Comparison of ENCODE assay signal across 20 mouse cellular contexts in genomic region chr14:75242087-75242486, GRCm38 (mm10). TPM values are rescaled to one million over a fixed set of nuclear protein-coding genes. Genes with fewer than 3 reads are reported as not detected.
A peak's percentile ranks its signal among the peaks of the same experiment; 100 is the strongest.
DNase-seq lines count a peak whose midpoint lies in the region; ATAC-seq and TF ChIP-seq lines count a peak whose summit lies in the region.
"Had no signal": no experiment of that assay in that cellular context is flagged by ENCODE, and none has a peak within 500 bp of the region (broad histone marks: within the 10 kb centered on the region; RNA-seq: fewer than 3 reads in every experiment).

Gene Cpb2, plus strand, starts transcription at chr14:75242287.

- peak; percentile 29 for DNase-seq in kidney, adult 11 months
- DNase-seq in kidney, adult 2 months: peak; percentile 59
- DNase-seq in kidney, postnatal 14 days: peak; percentile 25
- DNase-seq in cerebellum, adult 18-20 months: no peak
- DNase-seq in spleen, adult 12 weeks (ENCODE audit: low spot score): no peak
- DNase-seq in forebrain, embryonic 14.5 days (ENCODE audit: low spot score): no peak
- DNase-seq: heart, adult 11 months; heart, postnatal 4 days; midbrain, embryonic 14.5 days; retina, postnatal 1 day; right cerebral cortex, postnatal 4 days; thymus, adult 18-20 months had no signal

- peak within 1 kb of the TSS; percentile 25 for H3K4me2 ChIP-seq in liver, embryonic 15.5 days
- no peak within 1 kb of the TSS for H3K4me2 ChIP-seq in forebrain, embryonic 14.5 days (ENCODE audit: low read length)
- H3K4me2 ChIP-seq: embryonic facial prominence, embryonic 12.5 days; limb, embryonic 13.5 days had no signal

- TF ChIP-seq POLR2A in kidney, adult 2 months (IDR thresholded peaks at IDR 0.05; ENCODE audit: low read depth, low read length): no peak

- 50% methylated on average over 5 of the region's 5 CpGs for WGBS in kidney, adult 2 months
- 59% methylated on average over 5 of the region's 5 CpGs for WGBS in liver, embryonic 15.5 days (ENCODE audit: insufficient replicate concordance)
- 94% methylated on average over 5 of the region's 5 CpGs for WGBS in forebrain, embryonic 14.5 days

- no peaks in the 10 kb centered on the region for H3K27me3 ChIP-seq in kidney, adult 2 months (replicated peaks; ENCODE audit: control insufficient read depth, insufficient read depth, low read length)
- H3K27me3 ChIP-seq in liver, embryonic 15.5 days: no peaks in the 10 kb centered on the region
- H3K27me3 ChIP-seq in forebrain, embryonic 14.5 days (replicated peaks; ENCODE audit: control insufficient read depth, insufficient read depth, low read length): no peaks in the 10 kb centered on the region
- H3K27me3 ChIP-seq: embryonic facial prominence, embryonic 12.5 days; limb, embryonic 13.5 days had no signal

- H3K9ac ChIP-seq in liver, embryonic 15.5 days: no peak within 1 kb of the TSS
- no peak within 1 kb of the TSS for H3K9ac ChIP-seq in forebrain, embryonic 14.5 days (ENCODE audit: low read length)
- H3K9ac ChIP-seq: embryonic facial prominence, embryonic 12.5 days; limb, embryonic 13.5 days had no signal

- no peak within 1 kb of the TSS for H3K27ac ChIP-seq in kidney, adult 2 months (ENCODE audit: insufficient read depth, low read depth, low read length)
- H3K27ac ChIP-seq in liver, embryonic 15.5 days (replicated peaks): peak within 1 kb of the TSS; percentile 45
- no peak within 1 kb of the TSS for H3K27ac ChIP-seq in forebrain, embryonic 14.5 days (ENCODE audit: low read depth, low read length)
- H3K27ac ChIP-seq: embryonic facial prominence, embryonic 12.5 days; hindbrain, postnatal 0 days; limb, embryonic 13.5 days had no signal

- H3K4me1 ChIP-seq in kidney, adult 2 months (ENCODE audit: control insufficient read depth, insufficient read depth, low read length): peaks cover 2% of the 10 kb centered on the region; the same call in 1 of the 2 replicates
- peaks cover 5% of the 10 kb centered on the region; the same call in 1 of the 2 replicates for H3K4me1 ChIP-seq in liver, embryonic 15.5 days (replicated peaks)
- H3K4me1 ChIP-seq in forebrain, embryonic 14.5 days (ENCODE audit: control insufficient read depth, insufficient read depth, low read length): peaks cover 12% of the 10 kb centered on the region
- H3K4me1 ChIP-seq: embryonic facial prominence, embryonic 12.5 days; limb, embryonic 13.5 days had no signal

- no peak within 1 kb of the TSS for H3K4me3 ChIP-seq in kidney, adult 2 months (ENCODE audit: insufficient read depth, low read depth, low read length)
- H3K4me3 ChIP-seq in liver, embryonic 15.5 days (replicated peaks): peak within 1 kb of the TSS; percentile 21
- H3K4me3 ChIP-seq in forebrain, embryonic 14.5 days (ENCODE audit: low read depth, low read length): no peak within 1 kb of the TSS
- H3K4me3 ChIP-seq: embryonic facial prominence, embryonic 12.5 days; limb, embryonic 13.5 days; myocyte had no signal

- ATAC-seq in liver, embryonic 15.5 days (ENCODE audit: insufficient read depth): peak; percentile 62
- no peak for ATAC-seq in forebrain, embryonic 14.5 days
- ATAC-seq: hindbrain, postnatal 0 days; lung, postnatal 0 days had no signal

- H3K36me3 ChIP-seq in kidney, adult 2 months (ENCODE audit: control insufficient read depth, insufficient read depth, low read length): no peaks in the 10 kb centered on the region
- no peaks in the 10 kb centered on the region for H3K36me3 ChIP-seq in liver, embryonic 15.5 days (replicated peaks)
- H3K36me3 ChIP-seq in forebrain, embryonic 14.5 days (ENCODE audit: control insufficient read depth, insufficient read depth, low read length): no peaks in the 10 kb centered on the region
- H3K36me3 ChIP-seq: embryonic facial prominence, embryonic 12.5 days; limb, embryonic 13.5 days had no signal

- TF ChIP-seq CTCF in kidney, adult 2 months (conservative IDR thresholded peaks at IDR 0.05; ENCODE audit: insufficient read depth, insufficient read length, low read depth, low read length): no peak

- H3K9me3 ChIP-seq in liver, embryonic 15.5 days (replicated peaks): no peaks in the 10 kb centered on the region
- no peaks in the 10 kb centered on the region for H3K9me3 ChIP-seq in forebrain, embryonic 14.5 days (replicated peaks; ENCODE audit: control insufficient read depth, low read length)
- H3K9me3 ChIP-seq: embryonic facial prominence, embryonic 12.5 days; limb, embryonic 13.5 days had no signal

RNA-seq across cellular contexts. Expression of gene Cpb2, which starts in this region (rescaled TPM):
- polyA plus RNA-seq in kidney, adult 2 months (2012; rRNA removed): 2.0 and 2.6 TPM in 2 replicates
- 134 and 143 TPM in 2 replicates for polyA plus RNA-seq in liver, embryonic 15.5 days (2015; fragmentation: Nextera tagmentation; extraction: Ambion mirVana)
- polyA plus RNA-seq in forebrain, embryonic 14.5 days (2014; fragmentation: Nextera tagmentation; extraction: Ambion mirVana): 0.25 TPM in 1 of 2 replicates, not detected in the other
- polyA plus RNA-seq: cortical plate, adult 2 months; heart, embryonic 14.5 days; hindbrain, postnatal 0 days; limb, embryonic 13.5 days; lung, postnatal 0 days; midbrain, embryonic 14.5 days; myocyte had no signal

Comparison
In these comparisons a context has a peak if more than half of its experiments do, and no peak if none do; other contexts are left out.
1. RNA of gene Cpb2 (polyA plus RNA-seq): 134 to 143 TPM in liver, embryonic 15.5 days; 2.0 to 2.6 TPM in kidney, adult 2 months and 0.25 TPM in forebrain, embryonic 14.5 days; every median in the first group is over 10 times any median in the second.
2. DNase-seq: peak in kidney, adult 11 months (single experiment), kidney, adult 2 months (single experiment) and kidney, postnatal 14 days (single experiment); none in cerebellum, adult 18-20 months (0 of 2), spleen, adult 12 weeks (single experiment) and forebrain, embryonic 14.5 days (single experiment).